Mouse (Mus musculus) left cerebral cortex, adult 2 months (tissue): Measurements from ENCODE around the gene Spryd3. TPM values are rescaled to one million over a fixed set of nuclear protein-coding genes. Genes with fewer than 3 reads are reported as not detected.
"Not testable (repeated sequence)": the region's sequence is repeated elsewhere in the genome, so short reads cannot be mapped to it uniquely, and the experiment has no call there.

Source experiments
- DNase-seq, 2 experiments: peaks; one replicate each; pipeline ENCODE4 v3.0.0; 2021 to 2022; ENCODE audit warnings: low spot score in 2 of 2, mixed read lengths in 1 of 2; ENCODE audit errors: extremely low spot score in 1 of 2
- H3K27ac ChIP-seq: fragments of 200-600 bp; 2 replicates; pipeline ENCODE4 v1.8.1; 2022
- H3K4me3 ChIP-seq: fragments of 200-600 bp; 2 replicates; pipeline ENCODE4 v1.8.1; 2022
- CTCF ChIP-seq: fragments of 200-600 bp; IDR thresholded peaks from 2 replicates; pipeline ENCODE4 v1.8.1; 2022; ENCODE audit warnings: antibody characterized with exemption, mild to moderate bottlenecking, moderate library complexity
- intact Hi-C: fragments of 180-260 bp; cut with DNase I; formaldehyde crosslinking; loops from one replicate; pipeline ENCODE4 v1.15.1; 2025
- total RNA-seq, 2 experiments: library from RNA; stranded (reverse); gene quantifications; 2 replicates each; pipeline ENCODE4 v1.2.3; 2021

The Spryd3 gene
- total RNA-seq, 2 experiments from 2014 or later: 152 TPM

GRCm38 (mm10) chr15:102165468-102166100, 29.6 kb upstream of the Spryd3 start:
- no peak for TF ChIP-seq CTCF
- Histone ChIP-seq H3K4me3 (no peak overlapping the region), H3K27ac (no peak overlapping the region)
- DNase-seq: no peak
- intact Hi-C loops: no loop called here

- DNase-seq: no peak
- TF ChIP-seq CTCF: no peak; the same call in 1 of the 2 replicates
- intact Hi-C loops: no loop called here
These were observed 28.1 kb upstream of the Spryd3 start for GRCm38 (mm10) chr15:102163900-102164693.

GRCm38 (mm10) chr15:102160415-102161060, 24.5 kb upstream of the Spryd3 start:
- no peak overlapping the region for H3K4me3 ChIP-seq
- no peak for DNase-seq
- no peak overlapping the region for H3K27ac ChIP-seq
- intact Hi-C loops: no loop called here
- no peak for TF ChIP-seq CTCF

More at GRCm38 (mm10) chr15:102163900-102164693, 28.1 kb upstream of the Spryd3 start:
- H3K27ac ChIP-seq: no peak overlapping the region
- H3K4me3 ChIP-seq: no peak overlapping the region

- no peak for DNase-seq
- TF ChIP-seq CTCF: no peak
- no peak overlapping the region for H3K27ac ChIP-seq
- no peak overlapping the region for H3K4me3 ChIP-seq
- intact Hi-C loops: no loop called here
These were observed 20.8 kb upstream of the Spryd3 start for GRCm38 (mm10) chr15:102156836-102157235.

- TF ChIP-seq CTCF: peak; percentile 3; the same call in 1 of the 2 replicates
- H3K27ac ChIP-seq, DNase-seq, intact Hi-C loops, H3K4me3 ChIP-seq: not testable (repeated sequence)
These were observed 19.0 kb upstream of the Spryd3 start for GRCm38 (mm10) chr15:102155006-102155405.

GRCm38 (mm10) chr15:102152646-102153045, 16.6 kb upstream of the Spryd3 start:
- no peak for TF ChIP-seq CTCF
- no peak overlapping the region for H3K27ac ChIP-seq
- DNase-seq: no peak
- H3K4me3 ChIP-seq: no peak overlapping the region
- intact Hi-C loops: no loop called here

GRCm38 (mm10) chr15:102150301-102151135, 14.5 kb upstream of the Spryd3 start, which contains the start of gene Soat2:
Gene Soat2, plus strand, starts transcription at chr15:102150526.
- Histone ChIP-seq H3K4me3 (no peak within 1 kb of the TSS), H3K27ac (no peak within 1 kb of the TSS)
- intact Hi-C loops: no loop called here
- TF ChIP-seq CTCF: no peak
- DNase-seq: no peak

- no peak for DNase-seq
- intact Hi-C loops: no loop called here
- Histone ChIP-seq H3K4me3 (no peak overlapping the region), H3K27ac (no peak overlapping the region)
- TF ChIP-seq CTCF: no peak
These were observed 13.5 kb upstream of the Spryd3 start for GRCm38 (mm10) chr15:102149561-102149960.

- TF ChIP-seq CTCF: no peak
- intact Hi-C loops: loop anchor here (2.0 kb wide), 1 partner anchor 159 kb away; no protein-coding TSS in a partner anchor
- DNase-seq: no peak
- Histone ChIP-seq H3K4me3 (no peak overlapping the region), H3K27ac (no peak overlapping the region)
These were observed 11.8 kb upstream of the Spryd3 start for GRCm38 (mm10) chr15:102147674-102148402.

GRCm38 (mm10) chr15:102146882-102147281, 10.8 kb upstream of the Spryd3 start:
- TF ChIP-seq CTCF: peak; percentile 68
- Histone ChIP-seq H3K27ac (no peak overlapping the region), H3K4me3 (no peak overlapping the region)
- intact Hi-C loops: loop anchor here (2.0 kb wide), 1 partner anchor 158 kb away; no protein-coding TSS in a partner anchor
- DNase-seq: peak in 1 of 2 experiments; percentile 51
